Mouse (Mus musculus): ENCODE measurements around the gene Mrpl55.

The Mrpl55 gene

GRCm38 (mm10) chr11:59224470-59224869, 22.2 kb downstream of the Mrpl55 start:
- in situ Hi-C loops (cut with MboI; ENCODE audit: unreplicated experiment in 2 of 2), result loop anchor here in 1 of 2 experiments (25.0 kb wide), 1 partner anchor 912 kb away; the partner anchor contains the start of gene Zfp692

GRCm38 (mm10) chr11:59225167-59225566, 22.9 kb downstream of the Mrpl55 start:
- in situ Hi-C loops (cut with MboI; ENCODE audit: unreplicated experiment in 2 of 2), result no loop called here

- in situ Hi-C loops (cut with MboI; ENCODE audit: unreplicated experiment in 2 of 2), result no loop called here
Measured at GRCm38 (mm10) chr11:59226251-59226650, 24.0 kb downstream of the Mrpl55 start.

GRCm38 (mm10) chr11:59226787-59227603, 24.7 kb downstream of the Mrpl55 start:
- in situ Hi-C loops (cut with MboI; ENCODE audit: unreplicated experiment in 2 of 2), result no loop called here

GRCm38 (mm10) chr11:59227604-59228121, 25.4 kb downstream of the Mrpl55 start:
- in situ Hi-C loops (cut with MboI; ENCODE audit: unreplicated experiment in 2 of 2), result no loop called here

GRCm38 (mm10) chr11:59228122-59228953, 26.1 kb downstream of the Mrpl55 start, which contains the start of gene Arf1:
Gene Arf1, minus strand, starts transcription at chr11:59228270.
- in situ Hi-C loops (cut with MboI; ENCODE audit: unreplicated experiment in 2 of 2), result no loop called here

- in situ Hi-C loops (cut with MboI; ENCODE audit: unreplicated experiment in 2 of 2), result loop anchor here in 1 of 2 experiments (5.0 kb wide), 1 partner anchor 67 kb away; no protein-coding TSS in a partner anchor
Measured at GRCm38 (mm10) chr11:59230144-59230760, 28.0 kb downstream of the Mrpl55 start.

GRCm38 (mm10) chr11:59232797-59233196, 30.5 kb downstream of the Mrpl55 start:
- in situ Hi-C loops (cut with MboI; ENCODE audit: unreplicated experiment in 2 of 2), result loop anchor here in 1 of 2 experiments (5.0 kb wide), 1 partner anchor 65 kb away; no protein-coding TSS in a partner anchor

- in situ Hi-C loops (cut with MboI; ENCODE audit: unreplicated experiment in 2 of 2), result no loop called here
Measured at GRCm38 (mm10) chr11:59238525-59239427, 36.5 kb downstream of the Mrpl55 start.

- in situ Hi-C loops (cut with MboI; ENCODE audit: unreplicated experiment in 2 of 2), result no loop called here
Measured at GRCm38 (mm10) chr11:59239428-59239785, 37.1 kb downstream of the Mrpl55 start.

GRCm38 (mm10) chr11:59239796-59240195, 37.5 kb downstream of the Mrpl55 start:
- in situ Hi-C loops (cut with MboI; ENCODE audit: unreplicated experiment in 2 of 2), result loop anchor here in 1 of 2 experiments (5.0 kb wide), 1 partner anchor 38 kb away; no protein-coding TSS in a partner anchor

- in situ Hi-C loops (cut with MboI; ENCODE audit: unreplicated experiment in 2 of 2), result loop anchor here in 1 of 2 experiments (5.0 kb wide), 1 partner anchor 35 kb away; no protein-coding TSS in a partner anchor
Measured at GRCm38 (mm10) chr11:59241841-59242240, 39.6 kb downstream of the Mrpl55 start.

GRCm38 (mm10) chr11:59243856-59244255, 41.6 kb downstream of the Mrpl55 start:
- in situ Hi-C loops (cut with MboI; ENCODE audit: unreplicated experiment in 2 of 2), result loop anchor here in 1 of 2 experiments (5.0 kb wide), 1 partner anchor 33 kb away; no protein-coding TSS in a partner anchor

- in situ Hi-C loops (cut with MboI; ENCODE audit: unreplicated experiment in 2 of 2), result no loop called here
Measured at GRCm38 (mm10) chr11:59248101-59248500, 45.8 kb downstream of the Mrpl55 start.
